Mouse (Mus musculus) heart, postnatal 0 days (tissue): ENCODE results near the gene Pafah1b2.

Source experiments
- CTCF ChIP-seq: IDR thresholded peaks from 2 replicates; pipeline ENCODE4 v1.5.1; 2016; ENCODE audit warnings: antibody characterized with exemption, control low read depth, low read depth
- EP300 ChIP-seq: IDR thresholded peaks from 2 replicates; pipeline ENCODE4 v1.6.1; 2016; ENCODE audit warnings: antibody characterized with exemption, low read depth

GRCm38 (mm10) chr9:46019975-46020374, 7.5 kb upstream of the Pafah1b2 start:
- TF ChIP-seq CTCF (no peak), EP300 (no peak)
